ENCODE assay signal across 28 mouse cellular contexts in genomic region chr7:96204809-96205350, GRCm38 (mm10). TPM values are rescaled to one million over a fixed set of nuclear protein-coding genes. Genes with fewer than 3 reads are reported as not detected.
DNase-seq lines count a peak whose midpoint lies in the region; ATAC-seq and TF ChIP-seq lines count a peak whose summit lies in the region.
"Had no signal": no experiment of that assay in that cellular context is flagged by ENCODE, and none has a peak within 500 bp of the region (broad histone marks: within the 10 kb centered on the region; RNA-seq: fewer than 3 reads in every experiment).

No protein-coding gene starts in this region.

- no peaks in the 10 kb centered on the region for H3K36me3 ChIP-seq in embryonic facial prominence, embryonic 11.5 days (replicated peaks; ENCODE audit: control insufficient read depth, insufficient read depth, low read depth, low read length)
- no peaks in the 10 kb centered on the region for H3K36me3 ChIP-seq in embryonic facial prominence, embryonic 10.5 days (replicated peaks)
- H3K36me3 ChIP-seq in kidney, embryonic 15.5 days, result no peaks in the 10 kb centered on the region
- no peaks in the 10 kb centered on the region for H3K36me3 ChIP-seq in ES-E14 (ENCODE audit: control insufficient read depth, insufficient read depth, low read length, poor library complexity, severe bottlenecking)
- H3K36me3 ChIP-seq: embryonic facial prominence, embryonic 12.5 days; embryonic facial prominence, embryonic 15.5 days; heart, embryonic 10.5 days; heart, embryonic 13.5 days; hindbrain, embryonic 12.5 days; hindbrain, embryonic 15.5 days; intestine, embryonic 15.5 days had no signal

- H3K9me3 ChIP-seq in embryonic facial prominence, embryonic 11.5 days (replicated peaks; ENCODE audit: control insufficient read depth, low read length), result no peaks in the 10 kb centered on the region
- no peaks in the 10 kb centered on the region for H3K9me3 ChIP-seq in embryonic facial prominence, embryonic 10.5 days
- H3K9me3 ChIP-seq in kidney, embryonic 15.5 days (replicated peaks), result no peaks in the 10 kb centered on the region
- no peaks in the 10 kb centered on the region for H3K9me3 ChIP-seq in ES-E14 (ENCODE audit: control insufficient read depth, insufficient read depth, low read depth, low read length)
- H3K9me3 ChIP-seq: embryonic facial prominence, embryonic 12.5 days; embryonic facial prominence, embryonic 15.5 days; heart, embryonic 10.5 days; heart, embryonic 13.5 days; hindbrain, embryonic 12.5 days; hindbrain, embryonic 15.5 days; intestine, embryonic 15.5 days had no signal

- WGBS in embryonic facial prominence, embryonic 11.5 days, result 17% methylated on average over 10 of the region's 10 CpGs
- 19% methylated on average over 10 of the region's 10 CpGs for WGBS in embryonic facial prominence, embryonic 10.5 days
- 26% methylated on average over 10 of the region's 10 CpGs for WGBS in kidney, embryonic 15.5 days

- H3K4me1 ChIP-seq in embryonic facial prominence, embryonic 11.5 days (ENCODE audit: control insufficient read depth, insufficient read depth, low read length), result no peaks in the 10 kb centered on the region
- H3K4me1 ChIP-seq in embryonic facial prominence, embryonic 10.5 days, result peaks cover 22% of the 10 kb centered on the region
- peaks cover 7% of the 10 kb centered on the region; the same call in 1 of the 2 replicates for H3K4me1 ChIP-seq in kidney, embryonic 15.5 days
- H3K4me1 ChIP-seq in ES-E14 (ENCODE audit: control insufficient read depth in 2 of 2, insufficient read depth in 2 of 2, low read length in 2 of 2, poor library complexity in 1 of 2), result peaks cover 6 to 14% of the 10 kb centered on the region in 2 experiments
- H3K4me1 ChIP-seq: intestine, embryonic 15.5 days had no signal

- no peak overlapping the region for H3K27ac ChIP-seq in embryonic facial prominence, embryonic 11.5 days (replicated peaks; ENCODE audit: low read depth, low read length)
- no peak overlapping the region for H3K27ac ChIP-seq in embryonic facial prominence, embryonic 10.5 days (replicated peaks)
- no peak overlapping the region for H3K27ac ChIP-seq in kidney, embryonic 15.5 days
- peak overlapping the region; percentile 96 for H3K27ac ChIP-seq in ES-E14 (ENCODE audit: insufficient read depth, low read depth, low read length, poor library complexity, severe bottlenecking)
- H3K27ac ChIP-seq: embryonic facial prominence, embryonic 12.5 days; embryonic facial prominence, embryonic 15.5 days; gastrocnemius, adult 2 months; heart, adult 2 months; heart, embryonic 10.5 days; heart, embryonic 13.5 days; hindbrain, embryonic 12.5 days; hindbrain, embryonic 15.5 days; intestine, embryonic 15.5 days had no signal

- no peaks in the 10 kb centered on the region for H3K27me3 ChIP-seq in embryonic facial prominence, embryonic 11.5 days (ENCODE audit: control insufficient read depth, insufficient read depth, low read length)
- H3K27me3 ChIP-seq in embryonic facial prominence, embryonic 10.5 days (replicated peaks; ENCODE audit: low read depth, poor library complexity, severe bottlenecking), result peaks cover 47% of the 10 kb centered on the region
- H3K27me3 ChIP-seq in kidney, embryonic 15.5 days, result peaks cover 19% of the 10 kb centered on the region; the same call in 1 of the 2 replicates
- H3K27me3 ChIP-seq: embryonic facial prominence, embryonic 12.5 days; embryonic facial prominence, embryonic 15.5 days had no signal

- no peak overlapping the region for H3K4me2 ChIP-seq in embryonic facial prominence, embryonic 11.5 days (ENCODE audit: low read depth, low read length)
- H3K4me2 ChIP-seq in kidney, embryonic 15.5 days, result no peak overlapping the region
- H3K4me2 ChIP-seq: embryonic facial prominence, embryonic 12.5 days; embryonic facial prominence, embryonic 15.5 days; heart, embryonic 13.5 days; hindbrain, embryonic 12.5 days; hindbrain, embryonic 15.5 days; intestine, embryonic 15.5 days had no signal

- H3K9ac ChIP-seq in embryonic facial prominence, embryonic 11.5 days (replicated peaks; ENCODE audit: low read length), result no peak overlapping the region
- no peak overlapping the region for H3K9ac ChIP-seq in kidney, embryonic 15.5 days
- no peak overlapping the region for H3K9ac ChIP-seq in ES-E14 (ENCODE audit: insufficient read depth, low read depth, low read length, poor library complexity, severe bottlenecking)
- H3K9ac ChIP-seq: embryonic facial prominence, embryonic 12.5 days; embryonic facial prominence, embryonic 15.5 days; forebrain, postnatal 0 days; heart, embryonic 13.5 days; hindbrain, embryonic 12.5 days; intestine, embryonic 15.5 days had no signal

- in situ Hi-C loops in ES-E14 (cut with MboI; ENCODE audit: low sequenced_read_pairs in 2 of 2, unreplicated experiment in 2 of 2), result no loop called here

- ATAC-seq in embryonic facial prominence, embryonic 11.5 days (replicated peaks; ENCODE audit: insufficient number of reproducible peaks, low FRiP score, low TSS enrichment, low read depth), result peak; percentile 32; the same call in 1 of the 2 replicates
- ATAC-seq in kidney, embryonic 15.5 days (replicated peaks; ENCODE audit: low FRiP score), result 0 out of 2 replicates have a peak, but pooled peaks have one; percentile 15
- no peak for ATAC-seq in inflammation-experienced regulatory T-cells, adult 6 months
- ATAC-seq: forebrain, embryonic 14.5 days; forebrain, postnatal 0 days; intestine, embryonic 15.5 days had no signal

- no peak overlapping the region for H3K4me3 ChIP-seq in embryonic facial prominence, embryonic 11.5 days (ENCODE audit: low read depth, low read length)
- no peak overlapping the region for H3K4me3 ChIP-seq in embryonic facial prominence, embryonic 10.5 days
- H3K4me3 ChIP-seq in kidney, embryonic 15.5 days (replicated peaks), result no peak overlapping the region
- H3K4me3 ChIP-seq in ES-E14 (ENCODE audit: insufficient read depth in 1 of 2, low read depth in 1 of 2, low read length in 2 of 2, poor library complexity in 1 of 2, severe bottlenecking in 1 of 2), result no peak overlapping the region
- H3K4me3 ChIP-seq: embryonic facial prominence, embryonic 12.5 days; embryonic facial prominence, embryonic 15.5 days; gastrocnemius, adult 2 months; heart, adult 2 months; heart, embryonic 10.5 days; heart, embryonic 13.5 days; hindbrain, embryonic 12.5 days; hindbrain, embryonic 15.5 days; intestine, embryonic 15.5 days had no signal

- DNase-seq in embryonic facial prominence, embryonic 11.5 days (ENCODE audit: low spot score), result no peak
- no peak for DNase-seq in embryonic facial prominence, embryonic 10.5 days (ENCODE audit: low spot score)
- no peak for DNase-seq in kidney, adult 18-20 months
- peak; percentile 85 for DNase-seq in ES-E14 (ENCODE audit: low read depth, low spot score)
- no peak for DNase-seq in layer of hippocampus, postnatal 25 days (ENCODE audit: extremely low spot score in 1 of 2, low spot score in 1 of 2)
- DNase-seq: adrenal gland, adult 2 months; adrenal gland, postnatal 14 days; cerebellum, adult 11 months; cerebellum, adult 2 months; cerebellum, postnatal 10 days; cerebellum, postnatal 36 days; embryo, embryonic 11 days; forebrain, postnatal 0 days; gastrocnemius, adult 2 months; gastrocnemius, postnatal 14 days; heart, adult 2 months; heart, postnatal 14 days had no signal

TF ChIP-seq in ES-E14, 5 proteins besides CTCF, POLR2A, EP300 and RAD21:
- TF ChIP-seq HCFC1 (IDR thresholded peaks at IDR 0.05; ENCODE audit: borderline replicate concordance, insufficient read depth, low read length) (no peak), ZNF384 (IDR thresholded peaks at IDR 0.05; ENCODE audit: low read depth, low read length) (no peak), CHD2 (IDR thresholded peaks at IDR 0.05; ENCODE audit: low read depth, low read length) (no peak), ZC3H11A (IDR thresholded peaks at IDR 0.05; ENCODE audit: borderline replicate concordance, low read depth, low read length) (no peak), MAFK (IDR thresholded peaks at IDR 0.05; ENCODE audit: insufficient read depth, low read depth, low read length) (no peak)

RNA-seq across cellular contexts. Expression of gene Tenm4, which starts 33.8 kb away (rescaled TPM):
- 28.1 and 28.9 TPM in 2 replicates for polyA plus RNA-seq in embryonic facial prominence, embryonic 11.5 days (2014; fragmentation: Nextera tagmentation; extraction: Ambion mirVana)
- polyA plus RNA-seq in embryonic facial prominence, embryonic 10.5 days (2016; fragmentation: Nextera tagmentation; extraction: Ambion mirVana), result 29.3 and 31.5 TPM in 2 replicates
- polyA plus RNA-seq in kidney, embryonic 15.5 days (2015; fragmentation: Nextera tagmentation; extraction: Ambion mirVana), result 36.4 and 42.7 TPM in 2 replicates
- total RNA-seq in ES-E14 (2012; rRNA removed), result 38.9 and 72.4 TPM in 2 replicates
- total RNA-seq in layer of hippocampus, postnatal 25 days (2021), result 100 to 1,000 TPM in 1 of 2 experiments, 10 to 100 TPM in 1; 96.7 to 119 TPM
- under 1 TPM in 1 of 3 experiments, not detected in 2; 0.05 TPM for polyA plus RNA-seq in inflammation-experienced regulatory T-cells, adult 6 months (2017; shearing (Covaris generic))
- total RNA-seq: hematopoietic stem cell, adult 5-6 weeks had no signal

Comparison
In these comparisons a context has a peak if more than half of its experiments do, and no peak if none do; other contexts are left out.
1. RNA of gene Tenm4, which starts 33.8 kb away (polyA plus RNA-seq): 36.4 to 42.7 TPM in kidney, embryonic 15.5 days, 29.3 to 31.5 TPM in embryonic facial prominence, embryonic 10.5 days and 28.1 to 28.9 TPM in embryonic facial prominence, embryonic 11.5 days; 0.05 TPM in inflammation-experienced regulatory T-cells, adult 6 months; every median in the first group is over 10 times any median in the second.